Mouse (Mus musculus) kidney, postnatal 10 days (tissue): ENCODE measurements around the gene Nup188.

ENCODE experiments used
- DNase-seq: peaks from one replicate; pipeline ENCODE4 v3.0.0; 2021; ENCODE audit warnings: mixed read lengths

The Nup188 gene

GRCm38 (mm10) chr2:30257699-30258460, 28.3 kb upstream of the Nup188 start:
- DNase-seq, result no peak

GRCm38 (mm10) chr2:30258600-30258999, 27.6 kb upstream of the Nup188 start:
- peak; percentile 54 for DNase-seq

GRCm38 (mm10) chr2:30259131-30260064, 26.8 kb upstream of the Nup188 start:
- no peak for DNase-seq

DNA sequence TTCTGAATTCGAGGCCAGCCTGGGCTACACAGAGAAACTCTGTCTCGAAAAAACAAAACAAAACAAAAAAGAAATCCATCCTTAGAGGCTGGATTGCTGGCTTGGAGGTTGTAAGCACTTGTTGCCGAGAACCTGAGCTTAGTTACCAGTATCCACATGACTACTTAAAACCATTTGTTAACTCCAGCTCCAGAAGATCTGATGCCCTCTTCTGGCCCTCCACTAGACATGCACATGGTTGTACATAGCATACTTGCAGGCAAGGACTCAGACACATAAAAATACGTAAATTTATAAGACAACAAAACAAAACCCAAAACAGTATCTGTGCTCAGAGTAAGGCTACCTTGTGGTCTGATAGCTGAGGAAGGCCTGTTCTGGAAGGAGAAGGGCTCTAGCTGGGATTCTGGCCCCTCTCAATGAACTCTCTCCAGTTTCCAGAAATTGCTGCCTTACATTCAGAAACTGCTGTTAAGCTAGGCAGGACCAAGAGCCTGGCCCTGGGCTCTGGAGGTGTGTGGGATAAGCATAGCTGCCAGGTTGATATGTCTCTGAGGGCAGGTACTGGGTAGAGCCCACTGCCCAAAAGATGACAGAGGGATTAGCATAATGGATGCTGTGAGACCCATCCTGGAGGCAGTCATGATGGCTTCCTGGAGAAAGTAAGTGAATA, 25.0 kb upstream of the Nup188 start:
- DNase-seq, result no peak

- DNase-seq, result peak; percentile 19
Measured at GRCm38 (mm10) chr2:30261921-30262839, 24.0 kb upstream of the Nup188 start.

GRCm38 (mm10) chr2:30262840-30263441, 23.3 kb upstream of the Nup188 start:
- DNase-seq, result peak; percentile 74

DNA sequence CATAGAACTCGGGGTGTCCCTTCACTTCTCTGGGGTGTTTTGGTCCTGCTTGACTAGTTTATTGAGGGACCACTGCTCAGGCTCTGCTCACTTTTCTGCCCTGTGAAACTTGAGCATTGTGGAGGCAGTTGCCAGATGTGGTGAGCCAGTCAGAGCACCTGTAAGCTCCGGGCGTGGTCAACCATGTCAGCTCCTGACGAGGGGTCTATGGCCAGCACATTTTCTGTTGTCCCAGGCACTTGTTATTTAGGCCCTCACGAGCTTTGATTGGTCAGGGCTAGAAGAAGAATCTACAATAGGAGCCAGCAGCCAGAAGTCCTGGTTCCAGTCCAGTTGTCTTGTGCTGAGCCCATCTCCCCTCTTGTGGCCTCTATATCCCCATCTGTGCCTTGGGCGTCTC, 22.4 kb upstream of the Nup188 start:
- peak; percentile 8 for DNase-seq

GRCm38 (mm10) chr2:30264671-30265519, 21.3 kb upstream of the Nup188 start:
- DNase-seq, result peak; percentile 60

GRCm38 (mm10) chr2:30265767-30266253, 20.4 kb upstream of the Nup188 start, which contains the start of gene Phyhd1:
Gene Phyhd1 (plus strand): TSS chr2:30266203.
- peak; percentile 87 for DNase-seq

GRCm38 (mm10) chr2:30266392-30266941, 19.7 kb upstream of the Nup188 start:
- peak; percentile 88 for DNase-seq

GRCm38 (mm10) chr2:30267466-30267865, 18.7 kb upstream of the Nup188 start:
- DNase-seq, result no peak

DNA sequence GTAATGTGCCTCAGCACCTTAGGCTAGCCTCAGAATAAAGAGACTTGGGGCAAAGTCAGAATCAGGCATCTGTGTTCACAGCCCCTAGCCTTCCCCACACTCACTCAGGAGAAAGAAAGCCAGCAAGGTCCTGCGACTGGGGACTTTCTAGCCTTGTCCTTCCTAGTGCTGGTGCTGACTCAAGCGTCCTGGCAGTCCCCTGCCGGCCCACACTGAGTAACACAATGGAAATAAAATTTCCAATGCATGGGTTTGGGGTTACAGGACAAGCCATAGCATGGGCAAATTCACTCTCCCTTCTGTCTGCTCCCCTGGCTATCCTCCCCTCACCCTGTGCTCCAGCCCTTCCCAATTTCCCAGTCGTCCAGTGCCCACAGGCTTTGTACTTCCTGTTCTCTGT, 17.8 kb upstream of the Nup188 start:
- no peak for DNase-seq

- no peak for DNase-seq
Measured at GRCm38 (mm10) chr2:30269241-30269990, 16.8 kb upstream of the Nup188 start.

DNA sequence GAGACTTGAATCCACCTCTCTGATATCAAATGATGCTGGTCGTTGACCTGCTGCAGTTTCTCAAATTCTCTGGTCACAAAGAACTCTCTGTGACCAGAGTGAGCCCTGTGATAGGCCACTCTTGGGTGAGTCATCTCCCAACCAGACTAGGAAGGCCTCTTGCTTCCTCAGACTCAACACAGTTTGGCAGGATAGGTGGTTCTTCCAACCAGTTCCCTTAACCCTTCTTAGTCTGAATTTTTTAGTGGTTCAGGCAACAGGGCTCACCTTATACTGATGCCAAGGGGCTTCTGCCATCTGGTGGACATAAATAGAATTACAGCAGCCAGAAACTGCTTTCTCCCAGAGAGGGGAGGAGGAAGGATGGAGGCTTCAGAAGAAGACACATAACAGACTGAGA, 16.1 kb upstream of the Nup188 start:
- DNase-seq, result peak; percentile 72

- no peak for DNase-seq
Measured at GRCm38 (mm10) chr2:30280743-30281142, 5.5 kb upstream of the Nup188 start, which contains the start of gene Gm28038. Gene Gm28038 (plus strand): TSS chr2:30281043.

DNA sequence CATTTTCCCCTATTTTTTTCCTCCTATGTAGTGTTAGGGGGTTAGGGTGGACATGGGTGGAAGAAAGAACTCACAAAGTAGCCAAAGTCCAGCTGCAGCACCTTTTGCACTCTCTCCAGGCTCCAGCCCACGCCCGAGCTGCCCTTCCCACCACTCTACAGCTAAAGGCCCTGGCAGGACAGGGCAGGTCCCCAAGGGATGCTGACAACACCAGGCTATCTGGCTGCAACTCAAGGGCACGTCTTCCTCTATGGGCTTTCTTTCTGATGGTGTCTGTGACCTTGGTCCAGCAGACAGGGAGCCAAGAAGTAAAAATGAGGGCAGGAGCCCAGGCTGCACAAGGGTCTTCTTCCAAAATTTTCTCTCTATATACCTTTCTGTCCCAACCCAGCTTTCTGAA, 4.5 kb upstream of the Nup188 start:
- DNase-seq, result no peak

- no peak for DNase-seq
Measured at GRCm38 (mm10) chr2:30283193-30283592, 3.0 kb upstream of the Nup188 start.

DNA sequence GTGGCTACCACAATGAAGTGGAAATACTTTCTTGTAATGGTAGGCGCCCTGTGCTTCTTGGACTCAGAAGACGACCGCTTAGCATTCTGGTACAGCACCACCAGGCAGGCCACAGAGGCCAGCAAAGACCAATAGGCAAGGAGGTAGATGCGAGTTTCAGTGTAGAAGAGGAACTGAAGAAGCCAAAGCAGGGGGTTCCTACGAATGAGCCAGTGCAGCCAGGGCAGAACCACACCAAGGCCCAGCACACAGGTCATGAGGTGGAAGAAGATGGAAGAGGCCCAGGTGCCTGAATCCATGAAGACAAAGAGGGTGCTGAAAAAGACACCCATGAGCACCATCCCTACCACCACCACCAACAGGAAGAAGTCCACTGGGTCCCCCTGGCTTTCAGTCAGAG, 1.2 kb upstream of the Nup188 start:
- DNase-seq, result no peak
